Mouse (Mus musculus): ENCODE measurements around the gene 5330417C22Rik.

5330417C22Rik gene

DNA sequence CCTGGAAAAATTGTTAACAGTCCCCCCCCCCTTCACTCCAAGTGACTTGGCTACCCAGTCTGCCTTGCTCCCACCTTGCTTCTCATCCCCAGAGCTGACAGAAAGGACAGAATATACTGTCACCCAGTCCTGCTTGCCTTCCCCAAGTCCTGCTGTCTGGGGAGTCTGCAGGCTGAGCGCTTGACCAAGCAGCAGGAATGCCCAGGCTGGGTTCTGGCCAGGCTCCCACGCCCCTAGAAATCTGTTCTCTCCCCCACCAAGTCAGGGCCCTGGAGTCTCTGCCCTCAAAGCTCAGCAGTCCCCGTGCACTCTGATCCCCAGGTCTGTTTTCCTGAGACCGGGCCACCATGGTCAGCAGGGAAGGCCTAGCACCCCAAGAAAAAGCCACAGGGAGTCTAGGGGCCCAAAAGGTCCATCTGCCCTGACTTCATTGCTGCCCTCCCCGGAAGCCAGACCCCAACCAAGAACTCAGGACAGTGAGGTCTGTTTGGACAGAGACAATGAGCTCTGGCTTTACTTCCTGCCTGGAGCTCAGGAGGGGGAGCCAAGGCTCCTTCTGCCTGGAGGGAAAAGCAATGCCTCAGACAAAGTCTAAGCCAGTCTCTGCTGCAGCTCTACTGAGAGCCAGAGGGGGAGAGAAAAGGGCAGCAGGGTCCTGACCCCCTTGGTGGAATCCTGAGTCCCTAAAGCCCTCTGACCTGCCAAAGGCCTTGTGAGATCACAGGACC is 125.1 kb downstream of the 5330417C22Rik start:
- peak in 1 of 2 experiments; percentile 27 for DNase-seq

DNA sequence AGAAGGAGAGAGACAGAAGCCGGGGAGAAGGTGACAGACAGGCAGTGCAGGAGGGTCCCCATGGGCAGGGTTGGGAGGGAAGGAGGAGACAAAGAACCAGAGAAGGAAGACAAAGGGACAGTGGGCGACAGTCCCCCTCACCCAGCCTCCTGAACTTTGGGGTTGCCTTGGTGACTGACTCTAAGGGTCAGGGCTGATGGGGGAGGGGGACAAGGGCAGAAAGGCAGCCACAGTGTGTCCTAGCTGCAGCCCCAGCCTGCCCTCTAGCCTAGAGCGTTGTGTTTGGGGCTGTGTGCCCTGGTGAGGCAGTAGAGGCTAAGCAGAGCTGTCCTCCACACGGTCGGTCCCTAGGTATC is 126.0 kb downstream of the 5330417C22Rik start:
- peak in 1 of 2 experiments; percentile 31 for DNase-seq

DNA sequence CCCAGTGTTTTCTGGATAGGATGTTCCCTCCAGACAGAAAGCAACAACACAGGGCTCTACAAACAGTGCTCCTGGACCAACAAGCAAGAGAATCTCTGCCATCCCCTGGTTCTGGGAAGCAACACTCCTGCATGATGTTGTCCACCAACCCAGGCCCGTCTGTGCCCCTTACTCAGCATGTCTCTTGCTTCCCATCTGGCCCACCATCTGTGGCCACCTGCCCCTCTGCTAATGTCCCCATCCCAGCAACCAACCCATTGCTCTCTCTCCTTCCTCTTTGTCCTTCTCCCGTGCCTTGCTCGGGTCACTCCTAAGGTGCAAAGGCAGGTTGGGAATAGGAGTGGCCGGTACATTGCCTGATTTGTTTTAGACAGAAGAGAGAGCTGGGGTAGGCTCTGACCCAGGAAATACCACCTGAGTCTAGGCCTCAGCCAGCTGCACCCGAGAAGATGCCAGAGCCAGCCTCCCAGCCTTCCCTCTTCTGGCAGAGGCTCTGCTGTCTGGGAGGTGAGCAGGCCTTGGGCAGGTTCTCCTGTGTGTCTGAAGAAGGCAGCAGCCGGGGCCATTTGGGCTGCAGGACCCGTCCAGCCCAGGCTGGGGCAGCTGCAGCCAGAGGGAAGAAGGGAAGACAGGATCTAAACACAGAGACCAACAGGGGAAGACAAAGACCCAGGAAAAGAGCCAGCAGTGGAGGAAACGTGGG is 126.5 kb downstream of the 5330417C22Rik start:
- peak; percentile 52 to 66 for DNase-seq

DNA sequence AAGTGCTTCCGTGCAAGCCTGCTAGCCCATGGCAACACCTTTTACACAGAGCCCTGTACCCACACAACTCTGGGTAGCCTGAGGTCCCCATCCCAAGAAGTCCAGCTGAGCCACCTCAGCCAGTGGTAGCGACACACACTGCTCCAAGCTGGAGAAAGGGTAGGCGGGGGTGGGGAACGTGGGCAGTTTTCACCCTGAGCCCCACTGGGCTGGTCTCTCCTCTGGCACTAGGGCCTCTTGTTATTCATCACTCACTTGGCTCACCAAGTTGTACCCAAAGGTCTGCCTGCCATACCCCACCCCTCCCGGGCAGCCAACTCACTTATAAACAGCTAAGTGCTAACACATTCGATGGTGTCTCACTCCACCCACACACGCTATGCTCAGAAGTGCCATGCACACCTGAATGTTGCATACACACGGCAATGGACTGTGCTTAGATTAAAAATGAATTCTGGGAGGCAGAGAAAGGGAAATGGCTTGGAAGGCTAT is 127.8 kb downstream of the 5330417C22Rik start:
- DNase-seq, result peak in 1 of 2 experiments; percentile 8

DNA sequence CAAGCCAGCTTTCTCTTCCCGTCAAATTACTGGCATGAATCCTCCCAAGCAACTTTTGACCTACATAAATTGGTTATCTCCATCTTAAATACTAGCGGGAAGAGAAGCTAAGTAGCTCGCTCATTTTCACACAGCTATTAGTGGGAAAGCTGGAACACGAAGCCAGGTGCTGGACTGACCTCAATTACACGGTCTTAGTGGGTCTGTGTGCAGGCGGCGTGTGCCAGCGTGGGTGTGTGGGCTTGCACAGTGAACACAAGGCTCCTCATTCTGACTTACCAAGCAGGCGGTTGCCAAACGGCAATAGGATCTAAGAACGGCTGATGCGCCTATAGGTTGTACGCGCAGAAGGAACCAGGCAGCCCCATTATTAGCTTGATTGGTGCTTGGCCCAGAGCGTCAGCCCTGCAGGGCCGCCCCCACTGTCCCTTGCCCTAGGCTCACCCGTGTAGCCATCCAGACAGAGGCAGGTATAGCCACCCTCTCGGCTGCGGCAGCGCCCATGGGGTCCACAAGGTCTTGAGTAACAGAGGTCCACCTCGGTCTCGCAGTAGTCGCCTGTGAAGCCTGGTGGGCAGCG is 129.9 kb downstream of the 5330417C22Rik start:
- DNase-seq, result peak; percentile 28 to 47
